Mouse (Mus musculus): Measurements from ENCODE around the gene 8030474K03Rik.
A peak's percentile ranks its signal among the peaks of the same experiment; 100 is the strongest.
"Not testable (repeated sequence)": the region's sequence is repeated elsewhere in the genome, so short reads cannot be mapped to it uniquely, and the experiment has no call there.

8030474K03Rik gene

GRCm38 (mm10) chrX:101794342-101794741, at the start of gene 8030474K03Rik, which contains the start of gene Gm4779:
TSS of gene 8030474K03Rik (plus strand) at chrX:101794656.
TSS of gene Gm4779 (minus strand) at chrX:101794423.
- peak; percentile 91 for DNase-seq (ENCODE audit: low spot score)

DNA sequence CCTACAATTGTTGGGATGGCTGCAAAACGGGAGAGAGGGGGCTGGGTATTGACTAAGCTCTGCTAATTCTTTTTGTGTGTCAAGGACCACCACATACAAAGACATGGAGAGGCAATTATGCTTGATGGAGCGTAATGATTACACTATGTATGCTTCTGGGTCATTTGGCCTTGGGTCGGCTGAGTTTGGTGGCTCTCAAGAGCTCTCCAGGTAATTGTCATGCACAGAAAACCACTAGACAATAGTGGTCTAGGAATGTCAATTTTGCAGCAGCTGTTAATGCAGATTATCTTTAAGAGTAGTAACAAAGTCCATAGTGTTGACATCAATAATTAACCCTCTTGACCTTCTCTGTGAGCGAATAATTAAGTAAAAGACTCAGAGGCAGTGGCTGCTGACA, 44.3 kb upstream of the 8030474K03Rik start:
- DNase-seq (ENCODE audit: low spot score): no peak

- DNase-seq (ENCODE audit: low spot score): no peak
These were observed 40.0 kb upstream of the 8030474K03Rik start for GRCm38 (mm10) chrX:101754478-101754877.

- no peak for DNase-seq (ENCODE audit: low spot score)
These were observed 29.8 kb upstream of the 8030474K03Rik start for GRCm38 (mm10) chrX:101764621-101765020.

DNA sequence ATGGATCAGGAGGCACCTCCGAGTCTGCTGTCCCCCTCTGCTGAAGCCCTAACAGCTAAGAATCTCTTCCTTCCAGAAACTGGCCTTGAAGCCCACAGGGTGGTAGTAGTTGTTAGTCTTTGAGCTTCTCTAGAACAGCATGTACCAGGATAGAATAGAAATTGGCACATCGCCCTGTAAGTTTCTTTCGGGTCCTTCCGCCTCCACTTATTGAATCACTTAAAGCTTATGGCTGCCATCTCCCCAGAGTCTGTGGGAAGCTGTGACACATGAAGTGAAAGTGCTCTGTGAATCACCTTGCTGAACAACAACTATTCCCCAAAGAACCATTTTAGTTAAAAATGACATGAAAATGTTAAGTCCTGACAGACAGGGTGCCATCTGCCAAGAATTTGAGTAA, 29.3 kb upstream of the 8030474K03Rik start:
- DNase-seq (ENCODE audit: low spot score): no peak

DNA sequence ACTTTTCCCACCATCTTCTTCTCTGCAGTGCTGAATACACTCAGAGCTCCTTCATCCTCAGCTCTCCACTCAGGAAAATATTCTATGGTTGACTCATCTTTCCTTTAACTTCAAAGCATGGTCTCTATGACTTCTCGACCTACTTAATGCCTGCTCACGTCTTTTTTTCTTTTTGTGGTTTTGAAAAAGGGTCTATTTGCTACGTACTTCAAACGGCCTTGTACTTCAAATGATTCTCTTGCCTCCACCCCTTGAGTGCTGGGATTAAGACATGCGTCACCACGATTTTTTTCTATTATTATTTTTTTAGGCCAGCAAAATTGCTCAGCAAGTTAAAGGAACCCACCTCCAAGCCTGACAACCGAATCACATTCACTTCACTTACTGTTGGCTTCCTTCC, 27.2 kb upstream of the 8030474K03Rik start:
- DNase-seq (ENCODE audit: low spot score): no peak

- DNase-seq (ENCODE audit: low spot score): no peak
These were observed 25.0 kb upstream of the 8030474K03Rik start for GRCm38 (mm10) chrX:101769478-101769877.

- DNase-seq (ENCODE audit: low spot score): no peak
These were observed 24.1 kb upstream of the 8030474K03Rik start for GRCm38 (mm10) chrX:101770307-101770706.

GRCm38 (mm10) chrX:101772035-101772434, 22.4 kb upstream of the 8030474K03Rik start:
- DNase-seq (ENCODE audit: low spot score): peak; percentile 12

DNA sequence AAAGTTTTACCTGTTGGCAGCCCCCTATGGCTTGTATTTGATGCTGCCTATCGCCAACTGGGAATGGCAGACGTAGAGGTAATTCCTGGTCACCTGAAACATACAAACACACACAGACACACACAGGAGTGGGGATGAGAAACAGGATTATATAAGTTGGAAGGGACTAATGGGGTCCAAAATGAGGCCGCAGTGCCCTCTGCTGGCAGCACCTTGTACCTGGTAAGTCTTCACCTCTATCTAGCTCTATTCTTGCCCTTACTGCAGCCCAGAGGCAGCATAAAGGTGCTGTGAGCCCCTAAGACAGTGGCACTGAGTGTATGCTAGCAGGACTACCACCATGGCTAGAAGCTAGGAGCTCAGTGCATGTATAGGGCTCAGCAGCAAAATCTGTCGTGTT, 2.9 kb upstream of the 8030474K03Rik start:
- DNase-seq (ENCODE audit: low spot score): no peak

DNA sequence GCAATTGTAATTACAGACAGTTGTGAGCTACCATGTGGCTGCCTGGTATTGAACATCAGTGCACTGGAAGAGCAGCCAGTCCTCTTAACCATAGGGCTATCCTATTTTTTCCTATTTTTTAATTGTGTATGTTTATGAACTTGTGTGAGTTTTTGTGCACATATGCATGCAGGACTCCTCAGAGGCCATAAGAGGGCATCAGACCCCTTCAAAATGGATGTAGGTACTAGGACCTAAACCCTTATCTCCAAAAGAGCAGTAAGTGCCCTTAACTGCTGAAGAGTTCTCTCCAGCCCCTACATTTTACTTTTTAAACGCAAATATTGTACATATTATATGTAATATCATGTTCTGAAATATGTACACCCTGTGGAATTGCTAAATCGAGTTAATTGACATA, 11.1 kb downstream of the 8030474K03Rik start:
- DNase-seq (ENCODE audit: low spot score): no peak

GRCm38 (mm10) chrX:101811750-101812149, 17.3 kb downstream of the 8030474K03Rik start:
- DNase-seq (ENCODE audit: low spot score): no peak

GRCm38 (mm10) chrX:101819163-101819562, 24.7 kb downstream of the 8030474K03Rik start:
- no peak for DNase-seq (ENCODE audit: low spot score)

DNA sequence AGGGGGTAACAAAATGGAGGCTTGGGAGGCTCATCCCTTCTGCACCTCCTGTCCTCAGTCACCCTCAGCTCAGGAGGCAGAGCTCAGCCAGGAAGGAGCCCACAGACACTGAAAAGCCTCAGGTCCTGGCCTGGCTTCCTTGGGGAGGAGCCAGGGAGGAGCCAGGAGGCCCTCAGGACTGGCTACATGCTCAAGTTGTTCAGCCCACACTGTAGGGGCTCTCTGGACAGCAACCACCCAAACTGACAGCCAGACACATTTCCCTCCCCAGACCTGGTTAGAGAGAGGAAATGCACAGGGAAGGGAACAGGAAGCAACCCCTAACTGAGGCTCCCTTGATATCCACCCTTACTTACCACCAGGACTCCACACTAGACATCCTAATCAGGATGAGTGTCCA, 25.5 kb downstream of the 8030474K03Rik start:
- not testable (repeated sequence) for DNase-seq (ENCODE audit: low spot score)

DNA sequence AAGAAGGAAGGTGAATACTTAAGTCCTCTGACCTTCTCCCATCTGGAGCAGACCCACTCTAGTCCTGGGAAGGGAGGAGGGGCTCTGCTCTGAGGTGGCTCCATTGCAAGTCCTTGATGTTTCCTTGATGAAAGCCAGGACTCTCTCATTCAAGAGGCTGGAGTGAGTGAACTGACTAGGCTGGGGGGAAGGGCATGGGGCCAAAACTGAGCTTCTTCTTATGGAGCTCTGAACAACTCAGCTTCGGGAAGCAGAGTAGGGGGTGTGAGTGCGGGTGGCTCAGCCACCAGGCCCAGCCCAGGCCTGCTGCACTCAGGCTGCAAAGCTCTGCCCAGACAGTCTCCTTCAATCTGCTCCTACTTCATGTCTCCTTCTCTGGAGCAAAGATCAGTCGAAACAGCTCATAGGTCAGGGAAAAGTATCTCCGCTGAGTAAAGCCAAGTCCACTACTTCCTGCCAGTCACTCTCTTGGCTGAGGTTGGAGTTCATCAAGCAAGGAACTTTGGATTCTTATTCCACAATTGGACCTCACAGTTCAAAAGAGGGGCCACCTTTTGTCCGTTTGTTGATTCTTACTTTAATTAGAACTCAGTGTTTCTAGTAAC, 52.8 kb downstream of the 8030474K03Rik start:
- no peak for DNase-seq (ENCODE audit: low spot score)
